Mouse (Mus musculus) MEL (cell line): ENCODE results near the gene Serpinb7. TPM values are rescaled to one million over a fixed set of nuclear protein-coding genes. Genes with fewer than 3 reads are reported as not detected.

Source experiments
- DNase-seq: peaks from one replicate; pipeline ENCODE4 v3.0.0; 2011; ENCODE audit warnings: low read depth, low spot score
- H3K27ac ChIP-seq: 2 replicates; pipeline ENCODE4 v1.5.1; 2012; ENCODE audit warnings: low read depth, mild to moderate bottlenecking, control low read depth, low read length, moderate library complexity; ENCODE audit not compliant: control insufficient read depth
- H3K27me3 ChIP-seq, 2 experiments: fragments of 150-350 bp in 1 of 2; sonication (generic) in 1 of 2; 2 replicates each; pipeline ENCODE4 v1.6.1; 2012; ENCODE audit warnings: low read length in 2 of 2, mild to moderate bottlenecking in 2 of 2, improper control_type of control experiment in 1 of 2, moderate library complexity in 1 of 2; ENCODE audit not compliant: insufficient read depth in 2 of 2, control insufficient read depth in 1 of 2
- H3K36me3 ChIP-seq, 2 experiments: 2 replicates each; pipeline ENCODE4 v1.6.1; 2012 to 2014; ENCODE audit warnings: low read length in 2 of 2, improper control_type of control experiment in 1 of 2, inconsistent platforms in 1 of 2, mild to moderate bottlenecking in 1 of 2; ENCODE audit not compliant: insufficient read depth in 2 of 2, control insufficient read depth in 1 of 2
- H3K4me1 ChIP-seq, 2 experiments: fragments of 150-350 bp in 1 of 2; sonication (generic) in 1 of 2; 2 replicates each; pipeline ENCODE4 v1.6.1; 2012; ENCODE audit warnings: low read length in 2 of 2, improper control_type of control experiment in 1 of 2, mild to moderate bottlenecking in 1 of 2; ENCODE audit not compliant: insufficient read depth in 2 of 2, control insufficient read depth in 1 of 2
- H3K4me3 ChIP-seq, 2 experiments: fragments of 150-350 bp in 1 of 2; sonication (generic) in 1 of 2; 2 replicates each; pipeline ENCODE4 v1.5.1; 2012; ENCODE audit warnings: low read depth in 2 of 2, low read length in 2 of 2, mild to moderate bottlenecking in 2 of 2, moderate library complexity in 2 of 2, control low read depth in 1 of 2, improper control_type of control experiment in 1 of 2; ENCODE audit not compliant: control insufficient read depth in 1 of 2, insufficient read depth in 1 of 2
- H3K79me2 ChIP-seq: 2 replicates; pipeline ENCODE4 v1.6.1; 2012; ENCODE audit warnings: mild to moderate bottlenecking, low read length, moderate library complexity; ENCODE audit not compliant: control insufficient read depth, poor library complexity, insufficient read depth
- H3K9ac ChIP-seq: 2 replicates; pipeline ENCODE4 v1.6.1; 2012; ENCODE audit warnings: low read depth, mild to moderate bottlenecking, control low read depth, low read length, moderate library complexity; ENCODE audit not compliant: control insufficient read depth, poor library complexity, severe bottlenecking
- H3K9me3 ChIP-seq: fragments of 150-350 bp; sonication (generic); replicated peaks from 2 replicates; pipeline ENCODE4 v1.6.1; 2012; ENCODE audit warnings: mild to moderate bottlenecking, low read length, improper control_type of control experiment, moderate library complexity; ENCODE audit not compliant: insufficient read depth
- CHD1 ChIP-seq: IDR thresholded peaks from 2 replicates; pipeline ENCODE4 v1.6.1; 2012; ENCODE audit warnings: low read depth, mild to moderate bottlenecking, inconsistent platforms, low read length, improper control_type of control experiment
- CHD2 ChIP-seq: IDR thresholded peaks from 2 replicates; pipeline ENCODE4 v1.6.1; 2011; ENCODE audit warnings: low read length, improper control_type of control experiment
- CTCF ChIP-seq, 3 experiments: IDR thresholded peaks in 2 of 3; conservative IDR thresholded peaks in 1 of 3; 2 replicates each; pipeline ENCODE4 v1.5.1; 2011 to 2012; ENCODE audit warnings: low read length in 3 of 3, low read depth in 2 of 3, mild to moderate bottlenecking in 2 of 3, improper control_type of control experiment in 1 of 3, inconsistent platforms in 1 of 3, mixed read lengths in 1 of 3, moderate library complexity in 1 of 3; ENCODE audit not compliant: control insufficient read depth in 1 of 3, insufficient read depth in 1 of 3, poor library complexity in 1 of 3, severe bottlenecking in 1 of 3
- EP300 ChIP-seq, 2 experiments: IDR thresholded peaks; 2 replicates each; pipeline ENCODE4 v1.6.1; 2011; ENCODE audit warnings: improper control_type of control experiment in 2 of 2, low read length in 2 of 2, low read depth in 1 of 2, mild to moderate bottlenecking in 1 of 2
- ETS1 ChIP-seq: IDR thresholded peaks from 2 replicates; pipeline ENCODE4 v1.6.1; 2012; ENCODE audit warnings: low read depth, mild to moderate bottlenecking, inconsistent platforms, low read length, improper control_type of control experiment, moderate library complexity
- HCFC1 ChIP-seq: IDR thresholded peaks from 2 replicates; pipeline ENCODE4 v1.6.1; 2012; ENCODE audit warnings: low read depth, mild to moderate bottlenecking, inconsistent platforms, low read length, improper control_type of control experiment, moderate library complexity
- JUND ChIP-seq: IDR thresholded peaks from 2 replicates; pipeline ENCODE4 v1.6.1; 2011; ENCODE audit warnings: low read depth, mild to moderate bottlenecking, improper control_type of control experiment, low read length
- MAFK ChIP-seq: IDR thresholded peaks from 2 replicates; pipeline ENCODE4 v1.6.1; 2011; ENCODE audit warnings: low read depth, mild to moderate bottlenecking, low read length, improper control_type of control experiment, borderline replicate concordance
- MAX ChIP-seq: IDR thresholded peaks from 2 replicates; pipeline ENCODE4 v1.6.1; 2011; ENCODE audit warnings: low read length, improper control_type of control experiment
- MEF2A ChIP-seq: IDR thresholded peaks from 2 replicates; pipeline ENCODE4 v1.6.1; 2014; ENCODE audit warnings: low read depth, mild to moderate bottlenecking, inconsistent platforms, low read length, improper control_type of control experiment; ENCODE audit not compliant: poor library complexity, insufficient replicate concordance, severe bottlenecking; ENCODE audit errors: extremely low read depth
- MXI1 ChIP-seq: IDR thresholded peaks from 2 replicates; pipeline ENCODE4 v1.6.1; 2011; ENCODE audit warnings: mild to moderate bottlenecking, low read depth, low read length, improper control_type of control experiment
- NELFE ChIP-seq: IDR thresholded peaks from 2 replicates; pipeline ENCODE4 v1.6.1; 2011; ENCODE audit warnings: low read depth, low read length, improper control_type of control experiment
- POLR2A ChIP-seq, 2 experiments: IDR thresholded peaks; 2 replicates each; pipeline ENCODE4 v1.6.1; 2011 to 2012; ENCODE audit warnings: low read length in 2 of 2, mild to moderate bottlenecking in 2 of 2, control low read depth in 1 of 2, improper control_type of control experiment in 1 of 2, low read depth in 1 of 2, moderate library complexity in 1 of 2; ENCODE audit not compliant: control insufficient read depth in 1 of 2, insufficient read depth in 1 of 2, poor library complexity in 1 of 2
- RAD21 ChIP-seq: IDR thresholded peaks from 2 replicates; pipeline ENCODE4 v1.6.1; 2011; ENCODE audit warnings: mild to moderate bottlenecking, low read depth, low read length, improper control_type of control experiment
- TAL1 ChIP-seq: IDR thresholded peaks from 2 replicates; pipeline ENCODE4 v1.6.1; 2012; ENCODE audit warnings: mild to moderate bottlenecking, inconsistent platforms, low read length, moderate library complexity, mixed read lengths
- TBP ChIP-seq: IDR thresholded peaks from 2 replicates; pipeline ENCODE4 v1.8.0; 2011; ENCODE audit warnings: low read depth, low read length, improper control_type of control experiment
- TCF12 ChIP-seq: IDR thresholded peaks from 2 replicates; pipeline ENCODE4 v1.6.1; 2014; ENCODE audit warnings: low read depth, mild to moderate bottlenecking, inconsistent platforms, low read length, improper control_type of control experiment, moderate library complexity
- USF1 ChIP-seq: IDR thresholded peaks from 2 replicates; pipeline ENCODE4 v1.6.1; 2014; ENCODE audit warnings: low read depth, mild to moderate bottlenecking, inconsistent platforms, low read length, improper control_type of control experiment, moderate library complexity
- ZC3H11A ChIP-seq: IDR thresholded peaks from 2 replicates; pipeline ENCODE4 v1.6.1; 2012; ENCODE audit warnings: low read depth, mild to moderate bottlenecking, inconsistent platforms, low read length, improper control_type of control experiment
- ZKSCAN1 ChIP-seq: IDR thresholded peaks from 2 replicates; pipeline ENCODE4 v1.6.1; 2012; ENCODE audit warnings: low read depth, mild to moderate bottlenecking, inconsistent platforms, low read length, improper control_type of control experiment, moderate library complexity
- ZMIZ1 ChIP-seq: IDR thresholded peaks from 2 replicates; pipeline ENCODE4 v1.6.1; 2012; ENCODE audit warnings: low read depth, mild to moderate bottlenecking, inconsistent platforms, low read length, improper control_type of control experiment, moderate library complexity
- ZNF384 ChIP-seq: IDR thresholded peaks from 2 replicates; pipeline ENCODE4 v1.6.1; 2012; ENCODE audit warnings: low read depth, mild to moderate bottlenecking, inconsistent platforms, low read length, improper control_type of control experiment
- polyA plus RNA-seq, 2 experiments: library from polyadenylated mRNA; stranded (reverse) in 1 of 2; unstranded in 1 of 2; fragments of >175 nt in 1 of 2; fragments of >200 nt in 1 of 2; gene quantifications; 2 replicates each; pipeline versions ENCODE4 v1.2.1 to v1.2.4; 2012; ENCODE audit warnings: low replicate concordance in 2 of 2, low read depth in 1 of 2; ENCODE audit not compliant: insufficient read length in 2 of 2, insufficient read depth in 1 of 2, missing spikeins in 1 of 2
- total RNA-seq: library from RNA; depleted of rRNA; stranded (reverse); fragments of 300-350 nt; gene quantifications from 2 replicates; pipeline ENCODE4 v1.2.3, GENCODE M21; 2012; rRNA removed

Serpinb7 gene
- total and polyA plus RNA-seq, 3 experiments = not detected

DNA sequence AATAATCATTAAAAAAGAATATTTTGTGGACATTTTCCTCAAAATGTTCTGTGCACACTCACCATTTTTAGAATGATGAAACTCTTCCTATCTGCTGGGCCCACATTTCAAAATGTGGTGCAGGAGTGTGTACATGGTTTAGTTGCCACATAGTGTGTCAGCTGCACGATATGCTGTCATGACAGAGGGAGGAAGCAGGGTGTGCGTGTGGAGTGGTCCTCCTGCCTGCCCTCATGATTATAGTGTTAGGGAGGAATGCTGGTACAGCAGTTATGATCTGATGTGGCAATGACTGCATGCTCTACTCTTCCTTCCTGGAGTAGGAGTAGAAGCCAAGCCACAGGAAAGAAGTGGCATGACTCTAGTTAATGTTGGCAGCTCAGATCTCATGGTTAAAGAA lies 97.3 kb downstream of the Serpinb7 start:
- Histone ChIP-seq H3K9ac (no peak overlapping the region), H3K36me3 (no peaks in the 10 kb centered on the region), H3K4me3 (no peak overlapping the region), H3K9me3 (no peaks in the 10 kb centered on the region), H3K27ac (no peak overlapping the region), H3K79me2 (no peaks in the 10 kb centered on the region), H3K4me1 (no peaks in the 10 kb centered on the region), H3K27me3 (peaks cover 0 to 4% of the 10 kb centered on the region in 2 experiments; a peak in 3 of 4 replicates)
- no peak for TF ChIP-seq NELFE
- TF ChIP-seq RAD21 = no peak
- TF ChIP-seq ZNF384 = no peak
- TF ChIP-seq MAFK = no peak
- no peak for TF ChIP-seq ZC3H11A
- no peak for TF ChIP-seq HCFC1
- TF ChIP-seq ZMIZ1 = no peak
- TF ChIP-seq EP300 (IDR thresholded peaks at IDR 0.05; ENCODE audit: low read depth in 1 of 2, low read length in 2 of 2) = no peak
- no peak for TF ChIP-seq CTCF (IDR thresholded peaks at IDR 0.05 in 2 of 3, conservative IDR thresholded peaks at IDR 0.05 in 1 of 3; ENCODE audit: control insufficient read depth in 1 of 3, insufficient read depth in 1 of 3, low read depth in 2 of 3, low read length in 3 of 3, poor library complexity in 1 of 3, severe bottlenecking in 1 of 3)
- no peak for TF ChIP-seq MXI1
- no peak for TF ChIP-seq USF1
- no peak for TF ChIP-seq TAL1
- no peak for TF ChIP-seq MAX
- TF ChIP-seq JUND = no peak
- no peak for DNase-seq

DNA sequence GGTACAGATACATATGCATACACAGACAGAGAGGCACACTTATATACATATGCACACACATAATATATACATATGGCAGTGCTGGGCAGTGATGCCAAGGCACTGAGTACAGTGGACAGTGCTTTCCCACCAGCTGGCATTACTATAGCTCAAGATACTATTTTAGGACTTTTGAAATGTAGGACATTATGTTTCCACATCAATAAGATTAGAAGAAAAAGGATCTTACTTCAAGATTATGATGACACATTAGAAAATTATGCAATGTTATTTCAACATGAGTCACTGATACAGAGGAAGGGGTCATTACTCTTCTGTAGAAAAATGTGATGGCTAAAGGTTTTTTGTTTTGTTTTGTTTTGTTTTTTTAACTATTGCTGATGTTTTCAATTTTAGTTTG lies 102.6 kb downstream of the Serpinb7 start:
- Histone ChIP-seq H3K36me3 (no peaks in the 10 kb centered on the region), H3K27ac (no peak overlapping the region), H3K9ac (no peak overlapping the region), H3K9me3 (no peaks in the 10 kb centered on the region), H3K79me2 (no peaks in the 10 kb centered on the region), H3K4me3 (no peak overlapping the region), H3K27me3 (peaks cover 0 to 3% of the 10 kb centered on the region in 2 experiments; a peak in 2 of 4 replicates), H3K4me1 (no peaks in the 10 kb centered on the region)
- DNase-seq = no peak
- TF ChIP-seq ZC3H11A (no peak), MEF2A (no peak), TCF12 (no peak), RAD21 (no peak), ETS1 (no peak), POLR2A (IDR thresholded peaks at IDR 0.05; ENCODE audit: control insufficient read depth in 1 of 2, insufficient read depth in 1 of 2, low read depth in 1 of 2, low read length in 2 of 2, poor library complexity in 1 of 2) (no peak), CHD2 (no peak), CHD1 (no peak), TBP (no peak), ZKSCAN1 (no peak)

Other genes with a start within 250 kb of the Serpinb7 start
- gene Serpinb3b, start 121.3 kb upstream of the Serpinb7 start, total RNA-seq = not detected in 2 replicates
- not detected for gene Serpinb3b, start 121.3 kb upstream of the Serpinb7 start, polyA plus RNA-seq
- not detected in 2 replicates for gene Serpinb3c, start 121.3 kb upstream of the Serpinb7 start, total RNA-seq
- gene Serpinb3c, start 121.3 kb upstream of the Serpinb7 start, polyA plus RNA-seq = not detected
- not detected in 2 replicates for gene Serpinb11, start 38.5 kb upstream of the Serpinb7 start, total RNA-seq
- gene Serpinb11, start 38.5 kb upstream of the Serpinb7 start, polyA plus RNA-seq = not detected
- not detected in 2 replicates for gene Serpinb2, start 111.8 kb downstream of the Serpinb7 start, total RNA-seq
- not detected for gene Serpinb2, start 111.8 kb downstream of the Serpinb7 start, polyA plus RNA-seq
- not detected in 2 replicates for gene Serpinb8, start 190.4 kb downstream of the Serpinb7 start, total RNA-seq
- not detected for gene Serpinb8, start 190.4 kb downstream of the Serpinb7 start, polyA plus RNA-seq